ENCODE assay signal across 24 mouse cellular contexts in genomic region chr2:160580250-160580649, GRCm38 (mm10).
"Had no signal": no experiment of that assay in that cellular context is flagged by ENCODE, and none has a peak within 500 bp of the region (broad histone marks: within the 10 kb centered on the region; RNA-seq: fewer than 3 reads in every experiment).

No protein-coding gene starts in this region.

- H3K9me3 ChIP-seq: heart, embryonic 13.5 days; heart, embryonic 15.5 days; hindbrain, embryonic 10.5 days; hindbrain, embryonic 13.5 days; hindbrain, embryonic 15.5 days; limb, embryonic 13.5 days; limb, embryonic 15.5 days; liver, embryonic 12.5 days had no signal

- H3K36me3 ChIP-seq: heart, embryonic 13.5 days; heart, embryonic 15.5 days; hindbrain, embryonic 10.5 days; hindbrain, embryonic 13.5 days; hindbrain, embryonic 15.5 days; limb, embryonic 13.5 days; limb, embryonic 15.5 days; liver, embryonic 12.5 days had no signal

- DNase-seq: gastrocnemius, adult 2 months; gastrocnemius, postnatal 10 days; gastrocnemius, postnatal 25 days; heart, adult 2 months; heart, postnatal 4 days; kidney, adult 18-20 months; kidney, adult 8-10 months; kidney, postnatal 10 days; kidney, postnatal 25 days; kidney, postnatal 4 days had no signal

- H3K9ac ChIP-seq: heart, embryonic 13.5 days; heart, embryonic 15.5 days; hindbrain, embryonic 13.5 days; hindbrain, embryonic 15.5 days; limb, embryonic 13.5 days; limb, embryonic 15.5 days; liver, embryonic 12.5 days; liver, embryonic 14.5 days had no signal

- H3K4me3 ChIP-seq: gastrocnemius, adult 2 months; heart, adult 2 months; heart, embryonic 13.5 days; heart, embryonic 15.5 days; hindbrain, embryonic 10.5 days; hindbrain, embryonic 13.5 days; hindbrain, embryonic 15.5 days; layer of hippocampus, adult 2 months; left cerebral cortex, adult 2 months; limb, embryonic 13.5 days; limb, embryonic 15.5 days; liver, embryonic 12.5 days had no signal

- H3K4me2 ChIP-seq: heart, embryonic 11.5 days; heart, embryonic 13.5 days; heart, embryonic 15.5 days; hindbrain, embryonic 15.5 days; limb, embryonic 13.5 days; limb, embryonic 15.5 days; liver, embryonic 12.5 days had no signal

- H3K4me1 ChIP-seq: heart, embryonic 15.5 days; limb, embryonic 13.5 days; limb, embryonic 15.5 days; liver, embryonic 12.5 days had no signal

- H3K27ac ChIP-seq: gastrocnemius, adult 2 months; heart, adult 2 months; heart, embryonic 13.5 days; heart, embryonic 15.5 days; hindbrain, embryonic 13.5 days; hindbrain, embryonic 15.5 days; layer of hippocampus, adult 2 months; left cerebral cortex, adult 2 months; limb, embryonic 13.5 days; limb, embryonic 15.5 days; liver, embryonic 12.5 days; liver, embryonic 14.5 days had no signal

- ATAC-seq: inflammation-experienced regulatory T-cells, adult 6 months; intestine, postnatal 0 days; liver, embryonic 12.5 days had no signal
